8 mouse cellular contexts compared by ENCODE assay signal in genomic region chr6:117080973-117081372, GRCm38 (mm10).
DNase-seq lines count a peak whose midpoint lies in the region; ATAC-seq and TF ChIP-seq lines count a peak whose summit lies in the region.

No protein-coding gene starts in this region.

- H3K36me3 ChIP-seq in kidney, postnatal 0 days (ENCODE audit: insufficient read depth, low read length), result no peaks in the 10 kb centered on the region

- DNase-seq in gastrocnemius, adult 2 months, result peak; percentile 38
- no peak for DNase-seq in gastrocnemius, postnatal 36 days
- peak; percentile 37 for DNase-seq in thymus, postnatal 4 days
- no peak for DNase-seq in thymus, postnatal 36 days
- DNase-seq in kidney, postnatal 0 days (ENCODE audit: low spot score), result peak; percentile 69
- DNase-seq in testis, postnatal 14 days (ENCODE audit: low spot score), result peak; percentile 54
- no peak for DNase-seq in frontal cortex, postnatal 10 days (ENCODE audit: low spot score in 2 of 2)
- no peak for DNase-seq in adrenal gland, postnatal 10 days

- no peak overlapping the region for H3K4me3 ChIP-seq in gastrocnemius, adult 2 months
- H3K4me3 ChIP-seq in kidney, postnatal 0 days (replicated peaks; ENCODE audit: low read depth, low read length), result no peak overlapping the region

- ATAC-seq in kidney, postnatal 0 days (replicated peaks; ENCODE audit: low FRiP score, low read depth), result no peak

- TF ChIP-seq CTCF in gastrocnemius, adult 2 months (IDR thresholded peaks at IDR 0.05), result peak; percentile 71
- TF ChIP-seq CTCF in kidney, postnatal 0 days (IDR thresholded peaks at IDR 0.05; ENCODE audit: low read depth), result peak; percentile 75

- no peak overlapping the region for H3K27ac ChIP-seq in gastrocnemius, adult 2 months
- no peak overlapping the region for H3K27ac ChIP-seq in kidney, postnatal 0 days

- 35% methylated on average over 13 of the region's 13 CpGs for WGBS in kidney, postnatal 0 days

- no peak overlapping the region for H3K9ac ChIP-seq in kidney, postnatal 0 days (ENCODE audit: low read depth, low read length)

- no peaks in the 10 kb centered on the region for H3K27me3 ChIP-seq in kidney, postnatal 0 days (ENCODE audit: insufficient read depth, low read length)

- no peak overlapping the region for H3K4me2 ChIP-seq in kidney, postnatal 0 days (ENCODE audit: low read length)

- no peaks in the 10 kb centered on the region for H3K4me1 ChIP-seq in kidney, postnatal 0 days (replicated peaks; ENCODE audit: insufficient read depth, low read length)

- no peaks in the 10 kb centered on the region for H3K9me3 ChIP-seq in kidney, postnatal 0 days (replicated peaks; ENCODE audit: low read length)

- intact Hi-C loops in gastrocnemius, adult 2 months (cut with DNase I), result no loop called here
- intact Hi-C loops in gastrocnemius, postnatal 36 days (cut with DNase I), result no loop called here

Comparison
In these comparisons a context has a peak if more than half of its experiments do, and no peak if none do; other contexts are left out.
1. DNase-seq: peak in gastrocnemius, adult 2 months (single experiment), thymus, postnatal 4 days (single experiment), kidney, postnatal 0 days (single experiment) and testis, postnatal 14 days (single experiment); none in gastrocnemius, postnatal 36 days (0 of 2), thymus, postnatal 36 days (0 of 2), frontal cortex, postnatal 10 days (0 of 2) and adrenal gland, postnatal 10 days (single experiment).